Mouse (Mus musculus): ENCODE data around the gene Brf1.
A peak's percentile ranks its signal among the peaks of the same experiment; 100 is the strongest.

Gene Brf1

GRCm38 (mm10) chr12:112938873-112939565, 61.5 kb downstream of the Brf1 start:
- no peak for DNase-seq (ENCODE audit: low read depth)

- no peak for DNase-seq (ENCODE audit: low read depth)
Measured at GRCm38 (mm10) chr12:112938366-112938765, 62.1 kb downstream of the Brf1 start.

GRCm38 (mm10) chr12:112937906-112938305, 62.6 kb downstream of the Brf1 start:
- DNase-seq (ENCODE audit: low read depth): no peak

GRCm38 (mm10) chr12:112932647-112933046, 67.9 kb downstream of the Brf1 start:
- no peak for DNase-seq (ENCODE audit: low read depth)

- DNase-seq (ENCODE audit: low read depth): no peak
Measured at GRCm38 (mm10) chr12:112929562-112930352, 70.7 kb downstream of the Brf1 start, which contains the start of gene Jag2. TSS of gene Jag2 (minus strand) at chr12:112929776.

GRCm38 (mm10) chr12:112928401-112929241, 71.9 kb downstream of the Brf1 start:
- DNase-seq (ENCODE audit: low read depth): peak; percentile 37

- DNase-seq (ENCODE audit: low read depth): no peak
Measured at GRCm38 (mm10) chr12:112927265-112927664, 73.2 kb downstream of the Brf1 start.

- DNase-seq (ENCODE audit: low read depth): no peak
Measured at GRCm38 (mm10) chr12:112925950-112926349, 74.6 kb downstream of the Brf1 start.

GRCm38 (mm10) chr12:112922541-112922940, 78.0 kb downstream of the Brf1 start:
- DNase-seq (ENCODE audit: low read depth): no peak

GRCm38 (mm10) chr12:112921518-112921917, 79.0 kb downstream of the Brf1 start:
- DNase-seq (ENCODE audit: low read depth): no peak

GRCm38 (mm10) chr12:112917906-112918305, 82.6 kb downstream of the Brf1 start:
- DNase-seq (ENCODE audit: low read depth): no peak

GRCm38 (mm10) chr12:112917486-112917885, 83.0 kb downstream of the Brf1 start:
- DNase-seq (ENCODE audit: low read depth): no peak

- no peak for DNase-seq (ENCODE audit: low read depth)
Measured at GRCm38 (mm10) chr12:112916698-112917400, 83.7 kb downstream of the Brf1 start.

- no peak for DNase-seq (ENCODE audit: low read depth)
Measured at GRCm38 (mm10) chr12:112915587-112915986, 84.9 kb downstream of the Brf1 start.

GRCm38 (mm10) chr12:112914527-112914926, 86.0 kb downstream of the Brf1 start:
- DNase-seq (ENCODE audit: low read depth): peak; percentile 21

GRCm38 (mm10) chr12:112912951-112913745, 87.4 kb downstream of the Brf1 start:
- no peak for DNase-seq (ENCODE audit: low read depth)

- no peak for DNase-seq (ENCODE audit: low read depth)
Measured at GRCm38 (mm10) chr12:112911701-112912100, 88.8 kb downstream of the Brf1 start.

All from naive thymus-derived CD4-positive, alpha-beta T cell, adult 2 months (primary cell).